Mouse (Mus musculus) MEL (cell line): ENCODE data around the gene Slain1. TPM values are rescaled to one million over a fixed set of nuclear protein-coding genes. Genes with fewer than 3 reads are reported as not detected.

Experiments used
- DNase-seq: peaks from one replicate; pipeline ENCODE4 v3.0.0; 2011; ENCODE audit warnings: low read depth, low spot score
- H3K27ac ChIP-seq: 2 replicates; pipeline ENCODE4 v1.5.1; 2012; ENCODE audit warnings: low read depth, mild to moderate bottlenecking, control low read depth, low read length, moderate library complexity; ENCODE audit not compliant: control insufficient read depth
- H3K27me3 ChIP-seq, 2 experiments: fragments of 150-350 bp in 1 of 2; sonication (generic) in 1 of 2; 2 replicates each; pipeline ENCODE4 v1.6.1; 2012; ENCODE audit warnings: low read length in 2 of 2, mild to moderate bottlenecking in 2 of 2, improper control_type of control experiment in 1 of 2, moderate library complexity in 1 of 2; ENCODE audit not compliant: insufficient read depth in 2 of 2, control insufficient read depth in 1 of 2
- H3K36me3 ChIP-seq, 2 experiments: 2 replicates each; pipeline ENCODE4 v1.6.1; 2012 to 2014; ENCODE audit warnings: low read length in 2 of 2, improper control_type of control experiment in 1 of 2, inconsistent platforms in 1 of 2, mild to moderate bottlenecking in 1 of 2; ENCODE audit not compliant: insufficient read depth in 2 of 2, control insufficient read depth in 1 of 2
- H3K4me1 ChIP-seq, 2 experiments: fragments of 150-350 bp in 1 of 2; sonication (generic) in 1 of 2; 2 replicates each; pipeline ENCODE4 v1.6.1; 2012; ENCODE audit warnings: low read length in 2 of 2, improper control_type of control experiment in 1 of 2, mild to moderate bottlenecking in 1 of 2; ENCODE audit not compliant: insufficient read depth in 2 of 2, control insufficient read depth in 1 of 2
- H3K4me3 ChIP-seq, 2 experiments: fragments of 150-350 bp in 1 of 2; sonication (generic) in 1 of 2; 2 replicates each; pipeline ENCODE4 v1.5.1; 2012; ENCODE audit warnings: low read depth in 2 of 2, low read length in 2 of 2, mild to moderate bottlenecking in 2 of 2, moderate library complexity in 2 of 2, control low read depth in 1 of 2, improper control_type of control experiment in 1 of 2; ENCODE audit not compliant: control insufficient read depth in 1 of 2, insufficient read depth in 1 of 2
- H3K79me2 ChIP-seq: 2 replicates; pipeline ENCODE4 v1.6.1; 2012; ENCODE audit warnings: mild to moderate bottlenecking, low read length, moderate library complexity; ENCODE audit not compliant: control insufficient read depth, poor library complexity, insufficient read depth
- H3K9ac ChIP-seq: 2 replicates; pipeline ENCODE4 v1.6.1; 2012; ENCODE audit warnings: low read depth, mild to moderate bottlenecking, control low read depth, low read length, moderate library complexity; ENCODE audit not compliant: control insufficient read depth, poor library complexity, severe bottlenecking
- H3K9me3 ChIP-seq: fragments of 150-350 bp; sonication (generic); replicated peaks from 2 replicates; pipeline ENCODE4 v1.6.1; 2012; ENCODE audit warnings: mild to moderate bottlenecking, low read length, improper control_type of control experiment, moderate library complexity; ENCODE audit not compliant: insufficient read depth
- CTCF ChIP-seq, 3 experiments: IDR thresholded peaks in 2 of 3; conservative IDR thresholded peaks in 1 of 3; 2 replicates each; pipeline ENCODE4 v1.5.1; 2011 to 2012; ENCODE audit warnings: low read length in 3 of 3, low read depth in 2 of 3, mild to moderate bottlenecking in 2 of 3, improper control_type of control experiment in 1 of 3, inconsistent platforms in 1 of 3, mixed read lengths in 1 of 3, moderate library complexity in 1 of 3; ENCODE audit not compliant: control insufficient read depth in 1 of 3, insufficient read depth in 1 of 3, poor library complexity in 1 of 3, severe bottlenecking in 1 of 3
- ELF1 ChIP-seq: IDR thresholded peaks from 2 replicates; pipeline ENCODE4 v1.6.1; 2014; ENCODE audit warnings: low read depth, mild to moderate bottlenecking, inconsistent platforms, low read length, improper control_type of control experiment, moderate library complexity
- ETS1 ChIP-seq: IDR thresholded peaks from 2 replicates; pipeline ENCODE4 v1.6.1; 2012; ENCODE audit warnings: low read depth, mild to moderate bottlenecking, inconsistent platforms, low read length, improper control_type of control experiment, moderate library complexity
- GATA1 ChIP-seq: IDR thresholded peaks from 2 replicates; pipeline ENCODE4 v1.6.1; 2011; ENCODE audit warnings: low read depth, low read length, improper control_type of control experiment
- MAX ChIP-seq: IDR thresholded peaks from 2 replicates; pipeline ENCODE4 v1.6.1; 2011; ENCODE audit warnings: low read length, improper control_type of control experiment
- MAZ ChIP-seq: IDR thresholded peaks from 2 replicates; pipeline ENCODE4 v1.6.1; 2012; ENCODE audit warnings: low read depth, mild to moderate bottlenecking, inconsistent platforms, low read length, improper control_type of control experiment
- MXI1 ChIP-seq: IDR thresholded peaks from 2 replicates; pipeline ENCODE4 v1.6.1; 2011; ENCODE audit warnings: mild to moderate bottlenecking, low read depth, low read length, improper control_type of control experiment
- NELFE ChIP-seq: IDR thresholded peaks from 2 replicates; pipeline ENCODE4 v1.6.1; 2011; ENCODE audit warnings: low read depth, low read length, improper control_type of control experiment
- NRF1 ChIP-seq: IDR thresholded peaks from 2 replicates; pipeline ENCODE4 v1.6.1; 2014; ENCODE audit warnings: low read depth, mild to moderate bottlenecking, inconsistent platforms, low read length, improper control_type of control experiment, moderate library complexity; ENCODE audit not compliant: poor library complexity, insufficient read depth, severe bottlenecking
- POLR2AphosphoS5 ChIP-seq: IDR thresholded peaks from 2 replicates; pipeline ENCODE4 v1.6.1; 2012; ENCODE audit warnings: low read depth, borderline replicate concordance, mild to moderate bottlenecking, inconsistent platforms, low read length, moderate library complexity, mixed read lengths
- RAD21 ChIP-seq: IDR thresholded peaks from 2 replicates; pipeline ENCODE4 v1.6.1; 2011; ENCODE audit warnings: mild to moderate bottlenecking, low read depth, low read length, improper control_type of control experiment
- SIN3A ChIP-seq: IDR thresholded peaks from 2 replicates; pipeline ENCODE4 v1.6.1; 2012; ENCODE audit warnings: low read length, improper control_type of control experiment, inconsistent platforms
- TAL1 ChIP-seq: IDR thresholded peaks from 2 replicates; pipeline ENCODE4 v1.6.1; 2012; ENCODE audit warnings: mild to moderate bottlenecking, inconsistent platforms, low read length, moderate library complexity, mixed read lengths
- UBTF ChIP-seq: IDR thresholded peaks from 2 replicates; pipeline ENCODE4 v1.6.1; 2012; ENCODE audit warnings: low read depth, mild to moderate bottlenecking, inconsistent platforms, low read length, improper control_type of control experiment, moderate library complexity, borderline replicate concordance; ENCODE audit not compliant: insufficient read depth
- USF2 ChIP-seq, 2 experiments: IDR thresholded peaks; 2 replicates each; pipeline ENCODE4 v1.6.1; 2011 to 2012; ENCODE audit warnings: improper control_type of control experiment in 2 of 2, low read length in 2 of 2, borderline replicate concordance in 1 of 2, inconsistent platforms in 1 of 2, low read depth in 1 of 2, mild to moderate bottlenecking in 1 of 2; ENCODE audit not compliant: insufficient read depth in 1 of 2
- ZKSCAN1 ChIP-seq: IDR thresholded peaks from 2 replicates; pipeline ENCODE4 v1.6.1; 2012; ENCODE audit warnings: low read depth, mild to moderate bottlenecking, inconsistent platforms, low read length, improper control_type of control experiment, moderate library complexity
- ZMIZ1 ChIP-seq: IDR thresholded peaks from 2 replicates; pipeline ENCODE4 v1.6.1; 2012; ENCODE audit warnings: low read depth, mild to moderate bottlenecking, inconsistent platforms, low read length, improper control_type of control experiment, moderate library complexity
- polyA plus RNA-seq, 2 experiments: library from polyadenylated mRNA; stranded (reverse) in 1 of 2; unstranded in 1 of 2; fragments of >175 nt in 1 of 2; fragments of >200 nt in 1 of 2; gene quantifications; 2 replicates each; pipeline versions ENCODE4 v1.2.1 to v1.2.4; 2012; ENCODE audit warnings: low replicate concordance in 2 of 2, low read depth in 1 of 2; ENCODE audit not compliant: insufficient read length in 2 of 2, insufficient read depth in 1 of 2, missing spikeins in 1 of 2
- total RNA-seq: library from RNA; depleted of rRNA; stranded (reverse); fragments of 300-350 nt; gene quantifications from 2 replicates; pipeline ENCODE4 v1.2.3, GENCODE M21; 2012

Gene Slain1
- total and polyA plus RNA-seq, 3 experiments = not detected

GRCm38 (mm10) chr14:103717516-103717915 lies 67.5 kb downstream of the Slain1 start:
- no peak overlapping the region for H3K9ac ChIP-seq
- peak; percentile 32 for DNase-seq
- H3K79me2 ChIP-seq = no peaks in the 10 kb centered on the region
- H3K36me3 ChIP-seq = no peaks in the 10 kb centered on the region
- peak; percentile 30 for TF ChIP-seq RAD21
- no peak for TF ChIP-seq NRF1
- peak; percentile 33 to 59 (median 52); a peak in 5 of 6 replicates for TF ChIP-seq CTCF (IDR thresholded peaks at IDR 0.05 in 2 of 3, conservative IDR thresholded peaks at IDR 0.05 in 1 of 3; ENCODE audit: control insufficient read depth in 1 of 3, insufficient read depth in 1 of 3, low read depth in 2 of 3, low read length in 3 of 3, poor library complexity in 1 of 3, severe bottlenecking in 1 of 3)
- H3K27me3 ChIP-seq = no peaks in the 10 kb centered on the region
- no peak overlapping the region for H3K4me3 ChIP-seq
- H3K27ac ChIP-seq = no peak overlapping the region
- H3K4me1 ChIP-seq = peaks cover 0 to 3% of the 10 kb centered on the region in 2 experiments; a peak in 1 of 4 replicates
- no peaks in the 10 kb centered on the region for H3K9me3 ChIP-seq

DNA sequence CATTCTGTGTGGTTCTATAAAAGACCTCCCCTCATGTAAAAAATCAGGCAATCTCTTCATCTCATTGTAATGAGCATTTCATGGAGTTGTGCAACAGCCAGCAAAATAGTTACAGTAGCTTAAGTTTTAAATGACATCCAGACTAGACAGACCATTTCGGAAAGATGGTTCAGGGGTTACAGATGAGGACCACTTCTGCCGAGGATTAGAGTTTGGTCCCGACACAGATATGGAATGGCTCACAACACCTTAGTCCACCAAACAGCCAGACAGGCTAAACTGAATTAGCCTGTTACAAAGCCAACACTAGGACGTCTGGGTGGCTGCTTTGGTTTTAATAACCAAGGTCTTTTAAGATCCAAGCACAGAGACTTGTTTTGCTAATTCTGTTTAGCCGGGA lies 68.0 kb downstream of the Slain1 start:
- no peaks in the 10 kb centered on the region for H3K79me2 ChIP-seq
- DNase-seq = no peak

DNA sequence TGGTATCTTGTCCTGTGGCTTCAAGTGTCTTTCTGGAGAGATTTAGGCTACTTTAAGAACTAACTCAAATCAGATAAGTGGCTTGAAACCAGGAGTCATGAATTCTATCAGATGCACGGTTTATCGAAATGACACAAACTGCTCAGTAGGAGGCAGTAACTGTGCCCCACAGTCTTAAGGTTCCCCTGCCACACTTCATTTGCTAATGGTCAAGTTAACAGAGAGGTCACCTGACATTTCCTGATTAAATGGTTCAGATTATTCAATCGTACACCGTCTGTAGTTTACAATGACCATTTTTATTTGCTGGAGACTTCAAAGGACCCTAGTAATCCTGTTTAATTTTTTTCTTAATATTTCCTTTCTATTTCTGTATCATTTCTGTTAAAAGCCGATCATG lies 68.4 kb downstream of the Slain1 start:
- no peak overlapping the region for H3K4me3 ChIP-seq
- no peaks in the 10 kb centered on the region for H3K27me3 ChIP-seq
- H3K36me3 ChIP-seq = no peaks in the 10 kb centered on the region
- H3K4me1 ChIP-seq = peaks cover 0 to 3% of the 10 kb centered on the region in 2 experiments; a peak in 1 of 4 replicates
- no peaks in the 10 kb centered on the region for H3K79me2 ChIP-seq
- no peak for TF ChIP-seq POLR2AphosphoS5
- TF ChIP-seq ZKSCAN1 = no peak
- TF ChIP-seq SIN3A = no peak
- peak in 1 of 3 experiments; percentile 23; a peak in 2 of 6 replicates for TF ChIP-seq CTCF (IDR thresholded peaks at IDR 0.05 in 2 of 3, conservative IDR thresholded peaks at IDR 0.05 in 1 of 3; ENCODE audit: control insufficient read depth in 1 of 3, insufficient read depth in 1 of 3, low read depth in 2 of 3, low read length in 3 of 3, poor library complexity in 1 of 3, severe bottlenecking in 1 of 3)
- no peak for TF ChIP-seq UBTF
- TF ChIP-seq NRF1 = no peak
- 0 out of 2 replicates have a peak, but pooled peaks have one; percentile 6 for TF ChIP-seq GATA1
- TF ChIP-seq MXI1 = no peak
- no peak for TF ChIP-seq NELFE
- TF ChIP-seq USF2 (IDR thresholded peaks at IDR 0.05; ENCODE audit: borderline replicate concordance in 1 of 2, insufficient read depth in 1 of 2, low read depth in 1 of 2, low read length in 2 of 2) = no peak
- no peak for TF ChIP-seq MAZ
- TF ChIP-seq ELF1 = no peak
- TF ChIP-seq ZMIZ1 = no peak
- H3K9me3 ChIP-seq = no peaks in the 10 kb centered on the region
- no peak overlapping the region for H3K27ac ChIP-seq
- no peak overlapping the region for H3K9ac ChIP-seq
- DNase-seq = peak; percentile 14

More for the DNA sequence above, 68.0 kb downstream of the Slain1 start:
- no peak overlapping the region for H3K4me3 ChIP-seq
- H3K4me1 ChIP-seq = peaks cover 0 to 3% of the 10 kb centered on the region in 2 experiments; a peak in 1 of 4 replicates
- no peak overlapping the region for H3K9ac ChIP-seq
- H3K27me3 ChIP-seq = no peaks in the 10 kb centered on the region
- TF ChIP-seq NELFE (no peak), TAL1 (no peak), ETS1 (no peak), MAX (no peak), POLR2AphosphoS5 (no peak), UBTF (no peak)
- H3K27ac ChIP-seq = no peak overlapping the region
- no peaks in the 10 kb centered on the region for H3K9me3 ChIP-seq
- no peaks in the 10 kb centered on the region for H3K36me3 ChIP-seq
